Mouse (Mus musculus) limb, embryonic 15.5 days (tissue): ENCODE results near the gene Disp2. TPM values are rescaled to one million over a fixed set of nuclear protein-coding genes. Genes with fewer than 3 reads are reported as not detected.

Source experiments
- ATAC-seq: fragments of 200-750 bp; cut with Nextera tagmentation; 2 replicates; pipeline ENCODE4 v1.8.0; 2017; ENCODE audit warnings: low read depth, moderate TSS enrichment; ENCODE audit not compliant: insufficient number of reproducible peaks, low FRiP score, low TSS enrichment
- H3K27ac ChIP-seq: fragments of 300-500 bp; sonication (generic); 2 replicates; pipeline ENCODE4 v1.5.1; 2015; ENCODE audit warnings: moderate library complexity, mild to moderate bottlenecking, inconsistent platforms
- H3K27me3 ChIP-seq: fragments of 300-500 bp; sonication (generic); 2 replicates; pipeline ENCODE4 v1.6.1; 2015; ENCODE audit warnings: inconsistent platforms
- H3K36me3 ChIP-seq: fragments of 300-500 bp; sonication (generic); 2 replicates; pipeline ENCODE4 v1.6.1; 2015; ENCODE audit warnings: inconsistent platforms
- H3K4me1 ChIP-seq: fragments of 300-500 bp; sonication (generic); 2 replicates; pipeline ENCODE4 v1.6.1; 2015; ENCODE audit warnings: inconsistent platforms
- H3K4me2 ChIP-seq: fragments of 300-500 bp; sonication (generic); 2 replicates; pipeline ENCODE4 v1.6.1; 2015; ENCODE audit warnings: mild to moderate bottlenecking, inconsistent platforms
- H3K4me3 ChIP-seq: fragments of 300-500 bp; sonication (generic); 2 replicates; pipeline ENCODE4 v1.5.1; 2015; ENCODE audit warnings: mild to moderate bottlenecking, inconsistent platforms
- H3K9ac ChIP-seq: fragments of 300-500 bp; sonication (generic); 2 replicates; pipeline ENCODE4 v1.6.1; 2015; ENCODE audit warnings: inconsistent platforms
- H3K9me3 ChIP-seq: fragments of 300-500 bp; sonication (generic); 2 replicates; pipeline ENCODE4 v1.6.1; 2016; ENCODE audit warnings: inconsistent platforms
- WGBS: fragments of 180-500 bp; shearing (Covaris S2); methylation state at CpG from one replicate; pipeline ENCODE4 v1.1.7; 2015; 5-methylcytosine and 5-hydroxymethylcytosine counted together
- polyA plus RNA-seq: library from polyadenylated mRNA; unstranded; fragments of >200 nt; fragmentation: Nextera tagmentation; extraction: Ambion mirVana; gene quantifications from 2 replicates; pipeline ENCODE4 v1.2.1, GENCODE M21; 2015

Disp2 gene
- polyA plus RNA-seq, 1 experiment from 2014 or later = 0.28 TPM

DNA sequence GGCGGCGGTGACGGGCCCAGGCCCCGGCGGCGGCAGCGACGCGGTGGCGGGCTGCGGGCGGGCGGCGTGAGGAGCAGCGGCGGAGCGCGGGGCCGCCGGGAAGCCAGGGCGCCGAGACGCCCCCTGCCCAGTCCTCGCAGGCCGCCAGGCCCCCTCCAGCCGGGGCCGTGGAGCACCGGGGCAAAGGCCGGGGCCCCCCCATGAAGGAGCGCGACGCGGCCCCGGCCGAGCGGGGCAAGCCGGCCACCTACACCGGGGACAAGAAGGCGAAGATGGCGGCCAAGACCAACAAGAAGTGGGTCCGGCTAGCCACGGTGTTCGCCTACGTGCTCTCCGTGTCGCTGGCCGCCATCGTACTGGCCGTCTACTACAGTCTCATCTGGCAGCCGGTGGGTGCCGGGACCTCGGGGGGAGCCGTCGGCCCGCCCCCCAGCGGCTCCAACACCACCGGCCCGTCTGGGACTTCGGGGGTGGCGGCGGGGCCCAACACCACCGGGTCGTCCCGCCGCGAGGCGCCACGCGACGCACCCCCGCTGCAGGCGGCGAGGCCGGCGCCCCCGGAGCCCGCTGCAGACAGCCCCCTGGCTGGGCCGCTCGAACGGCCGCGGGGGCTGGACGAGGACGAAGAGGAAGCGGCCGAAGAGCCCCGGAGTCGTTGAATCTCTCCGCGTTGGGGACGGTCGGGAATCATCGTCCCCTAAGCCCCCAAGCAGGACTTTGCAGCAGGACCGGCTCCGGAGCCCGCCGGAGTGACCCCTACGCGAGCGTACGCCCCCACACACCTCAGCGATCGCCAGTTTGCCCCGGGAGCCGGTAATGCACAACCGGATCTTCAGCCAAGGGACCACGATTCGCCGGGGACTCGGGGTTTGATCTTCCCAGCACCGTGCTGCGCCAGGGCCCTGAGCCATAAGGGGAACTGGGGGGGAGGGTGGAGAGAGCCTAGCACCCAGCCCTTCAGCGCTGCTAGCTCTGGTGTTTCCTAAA lies 33.3 kb upstream of the Disp2 start:
- Histone ChIP-seq H3K36me3 (no peaks in the 10 kb centered on the region), H3K27me3 (peaks cover 16% of the 10 kb centered on the region), H3K4me1 (peaks cover 48% of the 10 kb centered on the region), H3K27ac (peak overlapping the region; percentile 43; the same call in 1 of the 2 replicates), H3K9ac (peak overlapping the region; percentile 79), H3K4me2 (peak overlapping the region; percentile 97), H3K9me3 (no peaks in the 10 kb centered on the region), H3K4me3 (peak overlapping the region; percentile 91)
- 0 out of 2 replicates have a peak, but pooled peaks have one; percentile 11 for ATAC-seq
- WGBS = under 1% methylated on average over 95 of the region's 113 CpGs

DNA sequence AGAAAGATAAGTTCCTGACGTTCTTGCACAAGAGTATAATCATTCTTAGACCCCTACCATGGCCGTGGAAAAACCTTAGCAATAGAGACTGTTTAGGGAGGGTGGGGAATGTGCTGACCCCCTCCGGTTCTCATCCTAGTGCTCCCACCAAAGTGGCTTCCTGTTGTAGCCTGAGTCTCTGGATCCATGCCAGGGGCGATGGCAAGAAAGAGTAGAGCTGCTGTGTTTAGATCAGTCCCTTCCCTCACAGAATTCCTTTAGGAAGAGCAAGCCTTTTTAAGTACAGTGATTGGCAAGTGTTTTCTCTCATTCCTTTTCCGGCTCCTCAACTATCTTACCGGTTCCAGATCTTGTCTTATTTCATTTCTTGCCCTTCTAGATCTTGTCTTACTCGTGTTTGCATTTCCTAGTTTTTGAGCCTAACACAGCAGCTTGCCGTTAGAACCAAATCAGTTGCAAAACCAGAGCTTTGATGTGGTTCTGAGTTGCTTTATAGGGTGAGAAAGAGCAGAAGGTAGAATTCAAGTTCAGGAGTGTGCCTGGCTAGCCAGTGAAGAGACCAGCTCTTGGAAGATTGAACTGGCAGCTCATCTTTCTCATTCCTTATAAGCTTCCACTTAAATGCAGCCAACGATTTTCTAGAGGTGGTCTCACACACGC lies 32.1 kb upstream of the Disp2 start:
- peaks cover 56% of the 10 kb centered on the region for H3K4me1 ChIP-seq
- 23% methylated on average over 10 of the region's 10 CpGs for WGBS
- H3K4me3 ChIP-seq = peak overlapping the region; percentile 91

GRCm38 (mm10) chr2:118749341-118749884 lies 30.1 kb upstream of the Disp2 start:
- 47% methylated on average over 10 of the region's 10 CpGs for whole genome bisulfite sequencing
- Histone ChIP-seq H3K9me3 (no peaks in the 10 kb centered on the region), H3K4me2 (no peak overlapping the region), H3K36me3 (no peaks in the 10 kb centered on the region), H3K4me1 (peaks cover 59% of the 10 kb centered on the region), H3K4me3 (no peak overlapping the region), H3K27me3 (peaks cover 6% of the 10 kb centered on the region; the same call in 1 of the 2 replicates), H3K27ac (no peak overlapping the region), H3K9ac (no peak overlapping the region)
- no peak for ATAC-seq

More for the DNA sequence above, 32.1 kb upstream of the Disp2 start:
- Histone ChIP-seq H3K27me3 (peaks cover 13% of the 10 kb centered on the region; the same call in 1 of the 2 replicates), H3K4me2 (peak overlapping the region; percentile 97), H3K27ac (no peak overlapping the region), H3K36me3 (no peaks in the 10 kb centered on the region), H3K9ac (no peak overlapping the region), H3K9me3 (no peaks in the 10 kb centered on the region)
- ATAC-seq = no peak

DNA sequence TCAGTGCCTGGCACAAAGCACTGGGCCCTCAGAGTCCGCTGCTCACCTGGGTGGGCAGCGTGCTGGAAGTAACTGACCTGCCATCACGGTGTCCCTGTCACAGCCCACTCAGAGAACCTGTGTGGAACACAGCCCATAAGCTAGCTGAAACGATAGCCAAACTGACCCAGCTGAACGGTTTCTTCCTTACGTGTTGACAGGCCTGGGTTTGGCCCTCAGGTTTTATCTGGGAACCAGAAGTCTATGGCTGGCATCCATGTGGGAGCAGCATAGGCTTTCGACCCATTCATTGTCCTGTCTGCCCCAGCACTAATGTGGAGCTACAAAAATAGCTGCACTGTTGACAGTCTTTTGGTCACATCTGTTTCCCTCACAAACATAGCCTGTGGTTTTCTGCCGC lies 29.0 kb upstream of the Disp2 start:
- no peak overlapping the region for H3K9ac ChIP-seq
- peak overlapping the region; percentile 14; the same call in 1 of the 2 replicates for H3K27ac ChIP-seq
- H3K36me3 ChIP-seq = no peaks in the 10 kb centered on the region
- no peaks in the 10 kb centered on the region for H3K9me3 ChIP-seq
- no peak overlapping the region for H3K4me3 ChIP-seq
- H3K27me3 ChIP-seq = no peaks in the 10 kb centered on the region
- WGBS = 65% methylated on average over 8 of the region's 8 CpGs
- no peak for ATAC-seq
- H3K4me2 ChIP-seq = no peak overlapping the region
- peaks cover 50% of the 10 kb centered on the region for H3K4me1 ChIP-seq

DNA sequence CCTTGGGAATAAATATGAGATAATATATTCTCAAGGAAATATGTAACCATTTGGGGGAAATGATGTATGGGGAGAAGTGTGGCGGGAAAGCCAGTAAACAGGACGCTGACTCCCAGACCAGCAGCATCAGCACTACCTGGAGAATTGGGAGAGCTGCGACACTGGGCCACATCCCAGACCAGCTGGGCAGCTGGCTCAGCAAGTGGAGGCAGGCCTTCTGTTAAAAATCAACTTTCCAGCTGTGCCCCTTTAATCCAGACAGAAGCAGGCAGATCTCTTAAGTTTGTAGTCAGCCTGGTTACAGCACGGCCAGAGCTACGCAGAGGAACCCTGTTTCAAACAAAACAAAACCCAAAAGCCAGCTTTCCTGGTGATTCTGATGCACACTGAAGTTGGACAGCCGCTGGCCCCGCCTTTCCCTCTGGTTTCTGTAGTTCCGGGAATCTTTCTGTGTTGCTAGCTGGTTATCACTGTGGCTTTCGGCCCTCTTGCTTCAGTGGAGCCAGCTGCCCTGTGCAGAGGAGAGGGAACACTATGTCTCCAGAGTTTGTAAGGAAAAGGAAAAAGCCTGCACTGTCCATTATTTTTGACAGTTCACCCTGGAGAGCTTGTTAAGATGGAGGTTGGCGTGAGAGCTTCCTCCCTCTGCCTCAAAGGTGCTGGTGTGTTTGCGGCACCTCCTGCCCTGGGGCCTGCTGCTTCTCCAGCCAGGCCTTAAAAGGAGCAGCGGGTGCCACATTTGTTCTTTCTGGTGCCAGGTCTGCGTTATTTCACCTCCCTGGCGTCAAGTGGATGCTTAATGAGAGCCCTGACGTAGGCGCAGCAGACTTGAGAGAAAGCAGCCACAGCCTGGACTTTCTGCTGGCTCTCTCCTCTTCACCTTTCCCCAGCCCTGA lies 27.4 kb upstream of the Disp2 start:
- Histone ChIP-seq H3K27ac (no peak overlapping the region), H3K4me2 (no peak overlapping the region), H3K36me3 (no peaks in the 10 kb centered on the region), H3K27me3 (no peaks in the 10 kb centered on the region), H3K4me3 (no peak overlapping the region), H3K9ac (no peak overlapping the region), H3K9me3 (no peaks in the 10 kb centered on the region), H3K4me1 (peaks cover 44% of the 10 kb centered on the region)
- 53% methylated on average over 16 of the region's 16 CpGs for WGBS
- ATAC-seq = no peak

DNA sequence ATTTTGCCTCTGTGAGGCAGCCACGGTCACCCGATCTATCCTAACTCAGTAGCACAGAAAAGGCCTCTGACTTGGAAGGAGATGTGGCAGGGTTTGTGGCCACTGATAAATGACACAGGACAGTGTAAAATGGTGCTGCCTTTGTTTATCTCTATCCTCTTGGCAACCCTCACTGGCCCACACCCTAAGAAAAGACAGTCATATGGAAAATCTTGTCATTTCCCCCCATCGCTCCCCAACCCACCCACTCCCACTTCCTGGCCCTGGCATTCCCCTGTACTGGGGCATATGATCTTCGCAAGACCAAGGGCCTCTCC lies 26.8 kb upstream of the Disp2 start:
- Histone ChIP-seq H3K9ac (no peak overlapping the region), H3K27me3 (no peaks in the 10 kb centered on the region), H3K4me3 (no peak overlapping the region), H3K4me2 (no peak overlapping the region), H3K4me1 (peaks cover 40% of the 10 kb centered on the region), H3K36me3 (no peaks in the 10 kb centered on the region), H3K9me3 (no peaks in the 10 kb centered on the region), H3K27ac (no peak overlapping the region)
- ATAC-seq = no peak
- WGBS = 70% methylated on average over 4 of the region's 4 CpGs

DNA sequence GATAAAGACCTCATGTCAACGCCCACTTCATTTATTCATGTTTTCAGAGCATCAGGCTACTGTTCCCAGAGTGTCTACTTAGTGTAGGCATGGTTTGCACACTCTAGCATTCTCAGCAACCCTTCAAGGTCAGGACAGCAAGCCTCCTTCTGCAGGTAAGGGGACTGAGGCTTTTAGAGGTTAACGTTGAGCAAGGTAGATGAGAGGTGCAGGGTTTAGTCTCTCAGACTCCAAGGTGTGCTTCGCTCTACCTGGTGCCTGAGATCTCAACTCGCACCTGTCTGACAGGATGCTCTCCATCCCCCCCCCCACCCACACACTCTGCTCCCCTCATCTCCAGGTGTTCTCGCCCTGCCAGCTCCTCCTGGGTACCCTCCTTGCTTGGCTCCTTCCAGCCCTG lies 25.4 kb upstream of the Disp2 start:
- Histone ChIP-seq H3K27me3 (peaks cover 3% of the 10 kb centered on the region; the same call in 1 of the 2 replicates), H3K4me1 (peaks cover 32% of the 10 kb centered on the region), H3K4me3 (no peak overlapping the region), H3K36me3 (no peaks in the 10 kb centered on the region), H3K9ac (no peak overlapping the region), H3K4me2 (no peak overlapping the region), H3K27ac (no peak overlapping the region), H3K9me3 (no peaks in the 10 kb centered on the region)
- no peak for ATAC-seq
- WGBS = 91% methylated on average over 5 of the region's 5 CpGs

- Histone ChIP-seq H3K4me2 (no peak overlapping the region), H3K36me3 (no peaks in the 10 kb centered on the region), H3K27ac (no peak overlapping the region), H3K4me1 (peaks cover 27% of the 10 kb centered on the region), H3K27me3 (peaks cover 8% of the 10 kb centered on the region; the same call in 1 of the 2 replicates), H3K9me3 (no peaks in the 10 kb centered on the region), H3K9ac (no peak overlapping the region), H3K4me3 (no peak overlapping the region)
- no peak for ATAC-seq
- 76% methylated on average over 6 of the region's 6 CpGs for WGBS
Observed at GRCm38 (mm10) chr2:118755407-118755806, 24.1 kb upstream of the Disp2 start.

DNA sequence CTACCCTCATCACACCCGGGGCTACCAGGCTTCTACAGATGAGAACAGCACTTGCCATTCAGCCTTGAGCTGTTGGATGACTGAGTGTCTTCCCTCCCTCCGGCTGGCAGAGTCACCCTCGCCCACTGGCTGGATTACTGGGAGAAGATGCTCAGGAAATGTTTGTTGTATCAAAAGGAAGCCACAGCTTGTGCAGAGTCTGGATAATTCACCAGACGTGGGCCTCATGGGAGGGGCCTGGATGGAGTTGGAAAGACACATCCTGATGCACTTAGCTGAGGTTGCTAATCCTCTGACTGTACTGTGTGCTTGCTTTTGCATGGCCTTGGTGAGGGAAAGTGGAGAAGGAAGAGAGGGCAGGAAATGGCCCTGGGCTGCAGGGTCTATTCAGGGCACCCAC lies 23.4 kb upstream of the Disp2 start:
- 80% methylated on average over 4 of the region's 4 CpGs for WGBS
- peaks cover 8% of the 10 kb centered on the region; the same call in 1 of the 2 replicates for H3K27me3 ChIP-seq
- ATAC-seq = no peak
- no peaks in the 10 kb centered on the region for H3K36me3 ChIP-seq
- no peak overlapping the region for H3K4me2 ChIP-seq
- no peak overlapping the region for H3K9ac ChIP-seq
- no peak overlapping the region for H3K27ac ChIP-seq
- H3K9me3 ChIP-seq = no peaks in the 10 kb centered on the region
- H3K4me3 ChIP-seq = no peak overlapping the region
- H3K4me1 ChIP-seq = peaks cover 32% of the 10 kb centered on the region

DNA sequence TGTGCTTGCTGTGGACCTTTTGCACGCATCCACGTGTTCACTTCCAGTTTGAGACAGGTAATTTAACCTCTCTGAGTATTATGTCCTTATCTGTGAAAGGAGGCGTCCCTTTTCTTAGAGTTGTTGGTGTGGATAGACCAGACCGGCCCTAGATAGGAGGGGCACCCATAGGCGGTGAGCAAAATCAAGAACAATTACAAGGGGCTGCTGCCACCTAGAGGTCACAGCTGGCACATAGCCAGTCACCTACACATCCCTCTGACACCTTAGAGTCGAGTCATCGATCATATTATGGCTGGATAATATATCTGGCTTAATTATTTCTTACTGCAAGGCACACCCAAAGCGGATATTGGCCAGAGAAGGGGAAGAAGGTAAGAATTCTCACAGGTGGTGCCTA lies 19.7 kb upstream of the Disp2 start:
- Histone ChIP-seq H3K27me3 (peaks cover 8% of the 10 kb centered on the region; the same call in 1 of the 2 replicates), H3K4me1 (peaks cover 52% of the 10 kb centered on the region)
- ATAC-seq = no peak

GRCm38 (mm10) chr2:118760311-118761025 lies 19.1 kb upstream of the Disp2 start:
- H3K9ac ChIP-seq = no peak overlapping the region
- no peaks in the 10 kb centered on the region for H3K9me3 ChIP-seq
- peaks cover 8% of the 10 kb centered on the region; the same call in 1 of the 2 replicates for H3K27me3 ChIP-seq
- ATAC-seq = no peak
- H3K4me3 ChIP-seq = no peak overlapping the region
- H3K4me2 ChIP-seq = no peak overlapping the region
- H3K36me3 ChIP-seq = no peaks in the 10 kb centered on the region
- 84% methylated on average over 11 of the region's 11 CpGs for WGBS
- H3K4me1 ChIP-seq = peaks cover 52% of the 10 kb centered on the region
- no peak overlapping the region for H3K27ac ChIP-seq

More for the DNA sequence above, 19.7 kb upstream of the Disp2 start:
- Histone ChIP-seq H3K36me3 (no peaks in the 10 kb centered on the region), H3K9me3 (no peaks in the 10 kb centered on the region), H3K9ac (no peak overlapping the region), H3K27ac (no peak overlapping the region), H3K4me3 (no peak overlapping the region), H3K4me2 (no peak overlapping the region)
- WGBS = 12% methylated on average over 8 of the region's 8 CpGs
